Mouse (Mus musculus) embryonic facial prominence, embryonic 13.5 days (tissue): ENCODE data around the gene Map3k4. TPM values are rescaled to one million over a fixed set of nuclear protein-coding genes. Genes with fewer than 3 reads are reported as not detected.

Source experiments
- polyA plus RNA-seq: library from polyadenylated mRNA; unstranded; fragments of >200 nt; fragmentation: Nextera tagmentation; extraction: Ambion mirVana; gene quantifications from 2 replicates; pipeline ENCODE4 v1.2.1, GENCODE M21; 2015

The Map3k4 gene
- polyA plus RNA-seq, 1 experiment from 2014 or later: 50.4 TPM

Other genes starting within 250 kb of the Map3k4 start
- gene Agpat4, start 200.1 kb downstream of the Map3k4 start, polyA plus RNA-seq: 39.9 and 43.9 TPM in 2 replicates
- 4.2 TPM in 1 of 2 replicates, not detected in the other for gene Plg, start 59.8 kb upstream of the Map3k4 start, polyA plus RNA-seq
- gene Slc22a3, start 188.9 kb upstream of the Map3k4 start, polyA plus RNA-seq: 0.54 and 0.59 TPM in 2 replicates